ENCODE assay signal across 20 mouse cellular contexts in genomic region chr5:107023951-107024350, GRCm38 (mm10). TPM values are rescaled to one million over a fixed set of nuclear protein-coding genes. Genes with fewer than 3 reads are reported as not detected.
DNase-seq lines count a peak whose midpoint lies in the region; ATAC-seq and TF ChIP-seq lines count a peak whose summit lies in the region.
"Had no signal": no experiment of that assay in that cellular context is flagged by ENCODE, and none has a peak within 500 bp of the region (broad histone marks: within the 10 kb centered on the region; RNA-seq: fewer than 3 reads in every experiment).

No protein-coding gene starts in this region.

- no peak overlapping the region for H3K4me2 ChIP-seq in hindbrain, postnatal 0 days (ENCODE audit: low read depth, low read length)
- H3K4me2 ChIP-seq: intestine, embryonic 15.5 days; liver, embryonic 13.5 days; lung, embryonic 15.5 days; midbrain, embryonic 11.5 days; neural tube, embryonic 13.5 days had no signal

- 0 out of 2 replicates have a peak overlapping the region, but pooled peaks have one; percentile 12 for H3K27ac ChIP-seq in gastrocnemius, adult 2 months
- peak overlapping the region; percentile 45; the same call in 1 of the 2 replicates for H3K27ac ChIP-seq in hindbrain, embryonic 10.5 days
- H3K27ac ChIP-seq in hindbrain, postnatal 0 days: no peak overlapping the region
- H3K27ac ChIP-seq: intestine, embryonic 15.5 days; liver, embryonic 13.5 days; lung, embryonic 15.5 days; macrophage; neural tube, embryonic 13.5 days had no signal

- intact Hi-C loops in gastrocnemius, adult 2 months (cut with DNase I): no loop called here

- H3K27me3 ChIP-seq in hindbrain, embryonic 10.5 days (ENCODE audit: insufficient read depth, poor library complexity, severe bottlenecking): no peaks in the 10 kb centered on the region
- H3K27me3 ChIP-seq in hindbrain, postnatal 0 days (ENCODE audit: insufficient read depth, low read length): no peaks in the 10 kb centered on the region
- H3K27me3 ChIP-seq: intestine, embryonic 15.5 days; lung, embryonic 15.5 days; neural tube, embryonic 13.5 days had no signal

- no peak overlapping the region for H3K9ac ChIP-seq in hindbrain, postnatal 0 days (replicated peaks; ENCODE audit: low read length)
- H3K9ac ChIP-seq: intestine, embryonic 15.5 days; liver, embryonic 13.5 days; lung, embryonic 15.5 days; neural tube, embryonic 13.5 days had no signal

- WGBS in hindbrain, embryonic 10.5 days: 67% methylated on average over 5 of the region's 5 CpGs
- 67% methylated on average over 5 of the region's 5 CpGs for WGBS in hindbrain, postnatal 0 days

- H3K36me3 ChIP-seq in hindbrain, embryonic 10.5 days: no peaks in the 10 kb centered on the region
- H3K36me3 ChIP-seq in hindbrain, postnatal 0 days (ENCODE audit: insufficient read depth, low read length): no peaks in the 10 kb centered on the region
- H3K36me3 ChIP-seq: intestine, embryonic 15.5 days; liver, embryonic 13.5 days; lung, embryonic 15.5 days; neural tube, embryonic 13.5 days had no signal

- H3K9me3 ChIP-seq in hindbrain, embryonic 10.5 days: no peaks in the 10 kb centered on the region
- H3K9me3 ChIP-seq in hindbrain, postnatal 0 days (ENCODE audit: low read length): no peaks in the 10 kb centered on the region
- H3K9me3 ChIP-seq: intestine, embryonic 15.5 days; liver, embryonic 13.5 days; lung, embryonic 15.5 days; neural tube, embryonic 13.5 days had no signal

- no peak for ATAC-seq in hindbrain, postnatal 0 days
- ATAC-seq in cerebellum, adult (ENCODE audit: insufficient number of reproducible peaks, low FRiP score, low TSS enrichment): no peak
- ATAC-seq: intestine, embryonic 15.5 days had no signal

- H3K4me3 ChIP-seq in gastrocnemius, adult 2 months: no peak overlapping the region
- no peak overlapping the region for H3K4me3 ChIP-seq in hindbrain, embryonic 10.5 days
- no peak overlapping the region for H3K4me3 ChIP-seq in hindbrain, postnatal 0 days (ENCODE audit: low read length)
- H3K4me3 ChIP-seq: intestine, embryonic 15.5 days; liver, embryonic 13.5 days; lung, embryonic 15.5 days; neural tube, embryonic 13.5 days had no signal

- TF ChIP-seq CTCF in gastrocnemius, adult 2 months (IDR thresholded peaks at IDR 0.05): no peak
- no peak for TF ChIP-seq CTCF in hindbrain, postnatal 0 days (IDR thresholded peaks at IDR 0.05; ENCODE audit: low read depth)

- H3K4me1 ChIP-seq in hindbrain, embryonic 10.5 days (replicated peaks): peaks cover 21% of the 10 kb centered on the region
- no peaks in the 10 kb centered on the region for H3K4me1 ChIP-seq in hindbrain, postnatal 0 days (ENCODE audit: insufficient read depth, low read length)

- DNase-seq in gastrocnemius, adult 2 months: no peak
- no peak for DNase-seq in gastrocnemius, postnatal 10 days
- DNase-seq in hindbrain, embryonic 10.5 days (ENCODE audit: low spot score): no peak
- DNase-seq in hindbrain, postnatal 0 days (ENCODE audit: low spot score): no peak
- DNase-seq in urinary bladder, adult 2 months (ENCODE audit: low spot score): peak; percentile 7
- no peak for DNase-seq in urinary bladder, postnatal 14 days (ENCODE audit: low spot score)
- no peak for DNase-seq in frontal cortex, postnatal 25 days (ENCODE audit: low spot score in 2 of 2)
- DNase-seq: adrenal gland, adult 8-10 months; cerebellum, adult 11-12 months; cerebellum, postnatal 36 days; kidney, postnatal 4 days; liver, embryonic 13.5 days; right cerebral cortex, postnatal 25 days; thymus, postnatal 25 days had no signal

RNA-seq across cellular contexts. Expression of gene Cdc7, which starts 59.8 kb away (rescaled TPM):
- total RNA-seq in gastrocnemius, adult 2 months (2021): under 1 TPM; 0.31 to 0.47 TPM
- 1 to 10 TPM; 3.3 to 3.5 TPM for total RNA-seq in gastrocnemius, postnatal 10 days (2021)
- 40.2 and 62.9 TPM in 2 replicates for polyA plus RNA-seq in hindbrain, embryonic 10.5 days (2016; fragmentation: Nextera tagmentation; extraction: Ambion mirVana)
- total RNA-seq in hindbrain, postnatal 0 days (2014; rRNA removed): 23.3 and 25.5 TPM in 2 replicates
- 21.4 and 22.4 TPM in 2 replicates for polyA plus RNA-seq in hindbrain, postnatal 0 days (2015; fragmentation: Nextera tagmentation; extraction: Ambion mirVana)
- 3.4 and 5.4 TPM in 2 replicates for polyA plus RNA-seq in urinary bladder, adult 2 months (2012; rRNA removed)
